Mouse (Mus musculus): ENCODE measurements at regions not wholly inside any gene's neighbourhood (a gene's known extent, or its start where the extent isn't known, plus 50 kb on each side); places are given as distances from the start of the nearest gene placed in this dataset.

DNA sequence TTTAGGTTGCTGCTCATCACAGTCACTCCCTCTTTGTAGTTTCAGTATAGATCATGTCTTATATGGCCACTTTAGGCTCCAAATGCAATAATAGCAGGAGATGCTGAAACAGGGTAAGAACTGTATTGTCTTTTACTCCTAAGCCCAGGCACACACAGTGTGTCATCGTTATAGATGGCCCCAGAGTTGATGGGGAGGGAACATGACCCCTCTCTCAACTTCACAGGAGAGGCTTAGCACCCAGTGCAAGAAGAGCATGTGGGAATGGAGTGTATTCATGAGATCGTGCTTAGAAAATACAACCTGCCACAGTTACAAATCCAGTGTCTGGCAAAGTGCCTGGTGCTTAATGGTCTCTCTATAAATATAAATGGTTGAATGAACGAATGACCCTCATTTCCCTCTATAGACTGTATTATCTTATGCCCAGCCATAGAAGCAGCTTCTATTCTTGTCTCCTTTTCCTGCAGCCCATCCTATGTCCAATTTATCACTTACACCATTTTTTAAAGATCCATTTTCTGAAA, 363.0 kb downstream of the Sorl1 start:
- Histone ChIP-seq H3K27ac (no peak overlapping the region), H3K36me3 (ENCODE audit: inconsistent target) (no peaks in the 10 kb centered on the region), H3K79me2 (ENCODE audit: inconsistent target) (no peaks in the 10 kb centered on the region), H3K4me3 (ENCODE audit: inconsistent target) (no peak overlapping the region)
- 84% methylated on average over 3 of the region's 3 CpGs for WGBS (ENCODE audit: missing documents)

GRCm38 (mm10) chr9:41754434-41755002, 369.6 kb downstream of the Sorl1 start:
- Histone ChIP-seq H3K79me2 (ENCODE audit: inconsistent target) (no peaks in the 10 kb centered on the region), H3K27ac (no peak overlapping the region), H3K4me3 (ENCODE audit: inconsistent target) (no peak overlapping the region), H3K36me3 (ENCODE audit: inconsistent target) (no peaks in the 10 kb centered on the region)
- WGBS (ENCODE audit: missing documents), result 77% methylated on average over 6 of the region's 6 CpGs

- H3K79me2 ChIP-seq (ENCODE audit: inconsistent target), result no peaks in the 10 kb centered on the region
- no peaks in the 10 kb centered on the region for H3K36me3 ChIP-seq (ENCODE audit: inconsistent target)
- 90% methylated on average over 5 of the region's 5 CpGs for WGBS (ENCODE audit: missing documents)
- H3K4me3 ChIP-seq (ENCODE audit: inconsistent target), result no peak overlapping the region
- no peak overlapping the region for H3K27ac ChIP-seq
These were observed 378.0 kb downstream of the Sorl1 start for GRCm38 (mm10) chr9:41745979-41746647.

- Histone ChIP-seq H3K4me3 (ENCODE audit: inconsistent target) (no peak overlapping the region), H3K36me3 (ENCODE audit: inconsistent target) (no peaks in the 10 kb centered on the region), H3K79me2 (ENCODE audit: inconsistent target) (no peaks in the 10 kb centered on the region), H3K27ac (no peak overlapping the region)
- 88% methylated on average over 5 of the region's 5 CpGs for WGBS (ENCODE audit: missing documents)
These were observed 382.6 kb downstream of the Sorl1 start for GRCm38 (mm10) chr9:41741500-41741899.

GRCm38 (mm10) chr9:41740536-41740935, 383.6 kb downstream of the Sorl1 start:
- Histone ChIP-seq H3K4me3 (ENCODE audit: inconsistent target) (no peak overlapping the region), H3K36me3 (ENCODE audit: inconsistent target) (no peaks in the 10 kb centered on the region), H3K79me2 (ENCODE audit: inconsistent target) (no peaks in the 10 kb centered on the region), H3K27ac (no peak overlapping the region)
- 97% methylated on average over 8 of the region's 8 CpGs for WGBS (ENCODE audit: missing documents)

DNA sequence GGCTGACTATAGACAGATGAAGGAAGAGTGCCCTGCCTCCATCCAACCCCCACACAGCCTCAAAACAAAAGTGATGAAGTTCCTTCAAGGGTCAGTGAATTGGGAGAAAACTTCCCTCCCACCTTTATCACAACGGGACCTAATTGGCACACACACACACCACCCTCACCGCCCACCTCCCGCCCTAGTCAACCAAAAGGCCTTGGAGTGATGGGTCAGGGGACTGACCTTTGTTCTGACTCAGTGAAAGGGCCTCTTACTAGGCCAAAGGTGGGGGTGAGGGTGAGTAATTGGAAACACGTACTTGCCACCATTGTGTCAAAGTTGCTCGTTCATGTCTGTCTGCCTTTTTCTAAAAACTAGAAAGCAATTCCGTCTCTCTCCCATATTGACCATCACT, 386.4 kb downstream of the Sorl1 start:
- WGBS (ENCODE audit: missing documents), result 83% methylated on average over 6 of the region's 6 CpGs
- H3K79me2 ChIP-seq (ENCODE audit: inconsistent target), result no peaks in the 10 kb centered on the region
- no peaks in the 10 kb centered on the region for H3K36me3 ChIP-seq (ENCODE audit: inconsistent target)
- H3K27ac ChIP-seq, result no peak overlapping the region
- no peak overlapping the region for H3K4me3 ChIP-seq (ENCODE audit: inconsistent target)

DNA sequence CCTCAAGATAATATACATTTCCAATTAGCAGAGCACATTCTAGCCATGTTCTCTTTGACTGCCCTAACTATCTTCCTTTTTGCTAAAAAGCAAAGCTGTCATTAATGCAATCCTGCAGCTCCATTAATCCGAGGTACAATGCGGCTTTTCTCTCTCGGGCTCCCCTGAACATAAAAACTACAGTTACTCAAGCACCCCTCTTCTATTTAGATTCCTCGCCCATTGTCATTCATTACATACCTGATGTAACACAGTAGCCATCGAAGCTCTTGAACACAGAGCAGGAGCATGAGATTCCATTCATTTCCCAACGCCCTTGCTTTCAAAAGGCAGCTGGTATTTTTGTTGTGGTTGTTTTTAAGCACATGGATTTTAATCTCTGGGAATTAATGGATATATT, 387.2 kb downstream of the Sorl1 start:
- 58% methylated on average over 6 of the region's 6 CpGs for WGBS (ENCODE audit: missing documents)
- Histone ChIP-seq H3K4me3 (ENCODE audit: inconsistent target) (no peak overlapping the region), H3K27ac (no peak overlapping the region), H3K36me3 (ENCODE audit: inconsistent target) (no peaks in the 10 kb centered on the region), H3K79me2 (ENCODE audit: inconsistent target) (no peaks in the 10 kb centered on the region)

DNA sequence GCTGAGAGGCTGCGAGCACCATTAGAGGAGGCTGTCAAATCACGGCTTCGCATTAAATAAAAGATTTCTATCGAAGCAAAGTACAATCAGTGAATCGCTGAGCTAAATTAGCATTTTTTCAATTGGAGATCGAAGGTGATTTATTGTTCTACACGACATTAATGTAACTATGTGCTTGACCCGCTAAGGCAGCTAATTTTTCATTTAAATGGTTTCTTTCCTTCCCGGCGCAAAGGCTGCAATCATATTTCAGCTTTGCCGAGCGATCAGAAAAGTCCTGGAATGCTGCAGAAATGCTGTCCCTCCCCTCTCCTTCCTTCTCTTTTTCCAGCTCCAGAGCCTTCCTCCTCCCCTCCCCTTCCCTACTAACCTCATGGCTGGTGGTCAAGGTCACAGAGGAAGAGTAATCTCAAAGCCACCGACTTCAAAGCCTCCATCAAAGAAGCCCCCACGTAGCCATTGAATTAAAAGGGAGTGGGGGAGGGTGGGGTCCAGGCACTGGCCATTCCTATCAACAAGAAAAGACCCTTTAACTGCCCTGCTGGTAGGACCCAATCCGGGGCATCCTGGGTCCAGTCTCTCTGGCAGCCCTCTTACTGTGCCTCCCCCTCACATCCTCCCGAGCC, 387.8 kb downstream of the Sorl1 start:
- Histone ChIP-seq H3K79me2 (ENCODE audit: inconsistent target) (no peaks in the 10 kb centered on the region), H3K36me3 (ENCODE audit: inconsistent target) (no peaks in the 10 kb centered on the region), H3K4me3 (ENCODE audit: inconsistent target) (no peak overlapping the region), H3K27ac (no peak overlapping the region)
- 9% methylated on average over 16 of the region's 16 CpGs for WGBS (ENCODE audit: missing documents)

GRCm38 (mm10) chr9:41735448-41736233, 388.5 kb downstream of the Sorl1 start:
- H3K27ac ChIP-seq, result no peak overlapping the region
- 3% methylated on average over 21 of the region's 22 CpGs for WGBS (ENCODE audit: missing documents)
- H3K36me3 ChIP-seq (ENCODE audit: inconsistent target), result no peaks in the 10 kb centered on the region
- no peak overlapping the region for H3K4me3 ChIP-seq (ENCODE audit: inconsistent target)
- no peaks in the 10 kb centered on the region for H3K79me2 ChIP-seq (ENCODE audit: inconsistent target)

DNA sequence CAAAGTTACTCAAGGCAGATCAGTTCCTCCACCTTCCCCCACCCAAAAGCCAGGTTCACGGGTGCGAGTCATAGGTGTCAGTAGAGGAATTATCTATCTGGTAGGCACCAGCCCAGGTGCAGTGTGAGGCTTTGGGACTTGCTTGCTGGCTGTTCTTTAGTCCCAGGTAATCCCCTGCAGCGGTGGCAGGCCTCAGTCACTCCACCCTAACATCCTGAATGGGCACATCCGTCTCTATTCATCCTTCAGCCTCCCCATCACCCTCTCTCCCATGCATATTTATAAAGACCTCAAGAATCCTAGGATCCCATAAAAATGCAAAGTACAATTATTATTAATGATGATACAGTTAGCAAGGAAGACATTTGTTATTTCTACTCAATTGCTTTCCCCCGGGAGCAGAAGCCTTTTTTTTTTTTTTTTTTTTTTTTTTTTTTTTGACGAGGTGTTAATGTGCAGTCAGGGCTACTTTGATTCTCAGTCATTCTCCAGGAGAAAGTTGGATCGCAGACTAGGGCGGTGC, 389.1 kb downstream of the Sorl1 start:
- no peak overlapping the region for H3K4me3 ChIP-seq (ENCODE audit: inconsistent target)
- H3K36me3 ChIP-seq (ENCODE audit: inconsistent target), result no peaks in the 10 kb centered on the region
- WGBS (ENCODE audit: missing documents), result 39% methylated on average over 7 of the region's 8 CpGs
- H3K27ac ChIP-seq, result no peak overlapping the region
- H3K79me2 ChIP-seq (ENCODE audit: inconsistent target), result no peaks in the 10 kb centered on the region

DNA sequence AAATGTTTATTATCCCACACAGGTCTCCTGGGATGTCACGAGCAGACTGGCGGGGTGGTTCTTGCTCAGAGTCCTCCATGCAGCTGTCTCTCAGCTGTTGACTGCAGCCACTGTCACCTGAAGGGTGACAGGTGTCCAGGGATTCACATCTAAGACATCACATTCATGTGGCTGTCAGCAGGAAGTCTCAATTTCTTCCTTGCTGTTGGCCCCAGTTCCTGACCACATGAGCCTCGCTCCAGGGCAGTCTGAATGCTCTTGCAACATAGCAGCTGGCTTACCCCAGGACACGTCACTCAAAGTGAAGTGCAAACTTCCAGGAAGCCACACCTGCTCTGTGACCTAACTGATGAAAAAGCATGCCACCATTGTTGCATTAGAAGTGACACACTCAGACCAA, 402.5 kb downstream of the Sorl1 start:
- Histone ChIP-seq H3K79me2 (ENCODE audit: inconsistent target) (no peaks in the 10 kb centered on the region), H3K4me3 (ENCODE audit: inconsistent target) (no peak overlapping the region), H3K36me3 (ENCODE audit: inconsistent target) (no peaks in the 10 kb centered on the region), H3K27ac (no peak overlapping the region)
- 56% methylated on average over 4 of the region's 4 CpGs for WGBS (ENCODE audit: missing documents)

DNA sequence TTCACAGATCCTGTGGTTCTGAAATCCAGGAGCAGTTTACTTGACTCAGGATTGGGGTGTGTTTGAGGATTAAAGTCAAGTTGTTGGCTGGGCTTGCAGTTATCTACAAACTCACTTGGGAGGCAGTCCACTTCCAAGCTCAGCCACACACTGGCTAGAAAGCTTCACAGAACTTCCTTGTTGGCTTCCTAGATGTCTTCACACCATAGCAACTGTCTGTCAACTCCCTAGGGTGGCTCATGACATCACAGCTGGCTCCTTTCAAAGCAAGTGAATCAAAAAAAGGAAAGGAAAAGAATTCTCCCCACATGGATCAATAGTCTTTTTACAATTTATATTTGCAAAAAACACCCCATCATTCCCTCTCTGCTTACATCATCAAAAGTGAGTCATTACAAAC, 408.9 kb downstream of the Sorl1 start:
- H3K36me3 ChIP-seq (ENCODE audit: inconsistent target), result no peaks in the 10 kb centered on the region
- H3K79me2 ChIP-seq (ENCODE audit: inconsistent target), result no peaks in the 10 kb centered on the region
- H3K4me3 ChIP-seq (ENCODE audit: inconsistent target), result no peak overlapping the region
- no peak overlapping the region for H3K27ac ChIP-seq

DNA sequence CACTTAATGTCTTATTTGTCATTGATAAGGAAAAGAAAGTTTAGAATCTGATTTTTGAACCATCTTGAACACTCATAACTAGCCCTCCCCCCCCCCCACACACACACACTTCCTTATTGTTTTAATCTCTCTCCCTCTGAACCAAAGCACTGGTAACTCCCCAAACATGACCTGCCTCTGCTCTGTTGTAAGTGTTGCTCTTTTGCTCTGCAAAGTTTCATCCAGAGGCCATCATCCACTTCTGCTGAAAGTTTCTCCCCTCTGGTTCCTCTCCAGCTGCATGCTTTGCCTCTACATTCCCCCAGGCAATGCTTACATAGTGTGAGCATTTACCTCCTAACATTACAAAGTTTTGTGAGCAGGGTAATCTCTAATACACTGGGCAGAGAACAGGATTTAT, 418.1 kb downstream of the Sorl1 start:
- H3K27ac ChIP-seq, result no peak overlapping the region
- no peaks in the 10 kb centered on the region for H3K36me3 ChIP-seq (ENCODE audit: inconsistent target)
- H3K4me3 ChIP-seq (ENCODE audit: inconsistent target), result no peak overlapping the region
- H3K79me2 ChIP-seq (ENCODE audit: inconsistent target), result no peaks in the 10 kb centered on the region

- no peaks in the 10 kb centered on the region for H3K79me2 ChIP-seq (ENCODE audit: inconsistent target)
- no peak overlapping the region for H3K27ac ChIP-seq
- H3K4me3 ChIP-seq (ENCODE audit: inconsistent target), result no peak overlapping the region
- no peaks in the 10 kb centered on the region for H3K36me3 ChIP-seq (ENCODE audit: inconsistent target)
- 74% methylated on average over 8 of the region's 8 CpGs for WGBS (ENCODE audit: missing documents)
These were observed 418.6 kb downstream of the Sorl1 start for GRCm38 (mm10) chr9:41705461-41705903.

DNA sequence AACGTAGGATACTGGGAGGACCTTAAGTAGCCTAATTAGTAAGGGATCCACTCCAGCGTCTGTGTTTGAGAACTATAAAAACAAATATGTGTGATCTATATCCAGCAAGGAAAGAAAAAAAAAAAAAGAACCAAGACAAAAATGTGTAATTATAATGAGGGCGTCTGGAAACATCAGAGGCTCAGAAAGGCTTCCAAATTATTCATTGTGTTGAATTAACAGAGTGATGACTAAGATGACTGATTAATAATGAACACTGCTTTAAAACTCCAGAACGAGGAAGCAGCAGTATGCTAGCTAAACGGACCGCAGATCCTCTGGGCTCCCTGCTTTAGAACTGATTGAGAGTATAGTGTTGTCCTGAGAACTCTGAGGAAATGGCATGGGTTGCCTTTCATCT, 421.0 kb downstream of the Sorl1 start:
- Histone ChIP-seq H3K27ac (no peak overlapping the region), H3K79me2 (ENCODE audit: inconsistent target) (no peaks in the 10 kb centered on the region), H3K4me3 (ENCODE audit: inconsistent target) (no peak overlapping the region), H3K36me3 (ENCODE audit: inconsistent target) (no peaks in the 10 kb centered on the region)
- 76% methylated on average over 6 of the region's 6 CpGs for WGBS (ENCODE audit: missing documents)

Data from macrophage (primary cell).